Mouse (Mus musculus): ENCODE results near the gene Ric1.
"Not testable (repeated sequence)": the region's sequence is repeated elsewhere in the genome, so short reads cannot be mapped to it uniquely, and the experiment has no call there.

DNA sequence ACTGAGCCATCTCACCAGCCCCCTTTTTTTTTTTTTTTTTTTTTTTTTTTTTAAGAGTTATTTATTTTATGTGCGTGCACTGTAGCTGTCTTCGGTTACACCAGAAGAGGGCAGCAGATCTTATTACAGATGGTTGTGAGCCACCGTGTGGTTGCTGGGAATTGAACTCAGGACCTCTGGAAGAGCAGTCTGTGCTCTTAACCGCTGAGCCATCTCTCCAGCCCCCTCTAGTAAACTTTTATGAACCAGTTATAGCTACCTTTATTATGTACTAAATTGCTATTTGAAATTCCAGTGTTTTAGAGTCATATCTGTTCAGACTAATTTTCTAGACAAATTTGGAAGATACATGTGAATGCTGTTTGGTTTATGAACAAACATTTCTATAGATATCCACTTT lies 3.5 kb downstream of the Ric1 start:
- TF ChIP-seq CTCF, POLR2A (IDR thresholded peaks at IDR 0.05; ENCODE audit: extremely low read depth, insufficient read depth, low read length): not testable (repeated sequence)
